Mouse (Mus musculus) bone marrow, adult 2 months (tissue): Measurements from ENCODE around the gene Pde5a.

ENCODE experiments used
- CTCF ChIP-seq: fragments of 200-500 bp; IDR thresholded peaks from 2 replicates; pipeline ENCODE4 v1.5.1; 2011; ENCODE audit warnings: low read length, control low read depth; ENCODE audit not compliant: control insufficient read depth, insufficient read depth
- POLR2A ChIP-seq: fragments of 200-500 bp; IDR thresholded peaks from 2 replicates; pipeline ENCODE4 v1.6.1; 2011; ENCODE audit warnings: low read depth, mild to moderate bottlenecking, control low read depth, low read length, borderline replicate concordance; ENCODE audit not compliant: control insufficient read depth

DNA sequence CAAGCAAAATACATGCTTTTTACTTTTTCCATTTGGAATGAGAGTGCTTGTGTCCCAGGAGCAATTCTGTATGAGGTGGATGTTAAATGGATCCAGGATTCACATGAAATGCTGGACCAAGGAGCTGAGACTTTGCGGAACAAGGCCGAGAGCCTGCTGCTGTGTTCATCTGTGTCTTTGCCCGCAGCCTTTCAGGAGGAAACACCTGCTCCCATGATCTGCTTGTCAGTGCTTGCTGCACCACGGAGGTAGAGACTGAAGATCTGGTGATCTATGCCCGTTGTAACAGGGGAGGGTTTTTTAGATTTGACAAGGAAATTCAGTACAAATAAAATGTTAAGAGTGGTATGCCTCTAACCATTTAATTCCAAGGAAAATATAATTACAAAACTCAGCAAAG lies 39.1 kb downstream of the Pde5a start:
- TF ChIP-seq POLR2A (no peak), CTCF (no peak)
